Mouse (Mus musculus): ENCODE data around the gene Olfr566. TPM values are rescaled to one million over a fixed set of nuclear protein-coding genes. Genes with fewer than 3 reads are reported as not detected.

The Olfr566 gene
- polyA plus RNA-seq (2012; rRNA removed): not detected in 2 replicates

- no peak for DNase-seq (ENCODE audit: low read depth, low spot score)
- WGBS: 68% methylated on average over 1 of the region's 1 CpGs
Observed at GRCm38 (mm10) chr7:102858665-102859064, at the start of gene Olfr566. Gene Olfr566, minus strand, starts transcription at chr7:102858765.

- 59% methylated on average over 3 of the region's 3 CpGs for WGBS
- no peak for DNase-seq (ENCODE audit: low read depth, low spot score)
Observed at GRCm38 (mm10) chr7:102890782-102891181, 32.2 kb upstream of the Olfr566 start, which contains the start of gene Olfr569. Gene Olfr569, minus strand, starts transcription at chr7:102890882.

GRCm38 (mm10) chr7:102876822-102877221, 18.3 kb upstream of the Olfr566 start, which contains the start of gene Olfr568:
Gene Olfr568, plus strand, starts transcription at chr7:102877122.
- no peak for DNase-seq (ENCODE audit: low read depth, low spot score)

- no peak for DNase-seq (ENCODE audit: low read depth, low spot score)
Observed at GRCm38 (mm10) chr7:102855807-102856206, 2.8 kb downstream of the Olfr566 start.

Other genes starting within 250 kb of the Olfr566 start
- not detected in 2 replicates for gene Olfr553, start 240.5 kb downstream of the Olfr566 start, polyA plus RNA-seq (2012; rRNA removed)
- not detected in 2 replicates for gene Olfr554, start 220.3 kb downstream of the Olfr566 start, polyA plus RNA-seq (2012; rRNA removed)
- gene Olfr555, start 199.9 kb downstream of the Olfr566 start, polyA plus RNA-seq (2012; rRNA removed): not detected in 2 replicates
- gene Olfr556, start 193.9 kb downstream of the Olfr566 start, polyA plus RNA-seq (2012; rRNA removed): not detected in 2 replicates
- 6.7 and 9.2 TPM in 2 replicates for gene Trim68, start 171.4 kb downstream of the Olfr566 start, polyA plus RNA-seq (2012; rRNA removed)
- not detected in 2 replicates for gene Olfr557, start 162.9 kb downstream of the Olfr566 start, polyA plus RNA-seq (2012; rRNA removed)
- gene Olfr558, start 156.6 kb downstream of the Olfr566 start, polyA plus RNA-seq (2012; rRNA removed): 0.45 and 0.62 TPM in 2 replicates
- not detected in 2 replicates for gene Olfr33, start 139.7 kb downstream of the Olfr566 start, polyA plus RNA-seq (2012; rRNA removed)
- gene Olfr559, start 131.3 kb downstream of the Olfr566 start, polyA plus RNA-seq (2012; rRNA removed): not detected in 2 replicates
- not detected in 2 replicates for gene Olfr560, start 99.4 kb downstream of the Olfr566 start, polyA plus RNA-seq (2012; rRNA removed)
- gene Olfr78, start 99.3 kb downstream of the Olfr566 start, polyA plus RNA-seq (2012; rRNA removed): 0.47 and 1.0 TPM in 2 replicates
- gene Olfr561, start 87.5 kb downstream of the Olfr566 start, polyA plus RNA-seq (2012; rRNA removed): not detected in 2 replicates
- gene Olfr564, start 55.3 kb downstream of the Olfr566 start, polyA plus RNA-seq (2012; rRNA removed): not detected in 2 replicates
- gene Olfr568, start 18.4 kb upstream of the Olfr566 start, polyA plus RNA-seq (2012; rRNA removed): not detected in 2 replicates
- not detected in 2 replicates for gene Olfr569, start 32.1 kb upstream of the Olfr566 start, polyA plus RNA-seq (2012; rRNA removed)
- not detected in 2 replicates for gene Olfr570, start 35.8 kb upstream of the Olfr566 start, polyA plus RNA-seq (2012; rRNA removed)
- not detected in 2 replicates for gene Olfr571, start 58.8 kb upstream of the Olfr566 start, polyA plus RNA-seq (2012; rRNA removed)
- not detected in 2 replicates for gene Olfr572, start 65.6 kb upstream of the Olfr566 start, polyA plus RNA-seq (2012; rRNA removed)
- not detected in 2 replicates for gene Olfr573-ps1, start 83.8 kb upstream of the Olfr566 start, polyA plus RNA-seq (2012; rRNA removed)
- gene Olfr574, start 89.7 kb upstream of the Olfr566 start, polyA plus RNA-seq (2012; rRNA removed): not detected in 2 replicates
- gene Olfr575, start 100.0 kb upstream of the Olfr566 start, polyA plus RNA-seq (2012; rRNA removed): not detected in 2 replicates
- gene Olfr576, start 103.9 kb upstream of the Olfr566 start, polyA plus RNA-seq (2012; rRNA removed): not detected in 2 replicates
- not detected in 2 replicates for gene Olfr577, start 117.2 kb upstream of the Olfr566 start, polyA plus RNA-seq (2012; rRNA removed)
- gene Olfr578, start 130.6 kb upstream of the Olfr566 start, polyA plus RNA-seq (2012; rRNA removed): not detected in 2 replicates
- not detected in 2 replicates for gene Olfr582, start 179.3 kb upstream of the Olfr566 start, polyA plus RNA-seq (2012; rRNA removed)
- not detected in 2 replicates for gene Olfr583, start 192.5 kb upstream of the Olfr566 start, polyA plus RNA-seq (2012; rRNA removed)
- gene Olfr584, start 223.1 kb upstream of the Olfr566 start, polyA plus RNA-seq (2012; rRNA removed): not detected in 2 replicates
- gene Olfr585, start 239.0 kb upstream of the Olfr566 start, polyA plus RNA-seq (2012; rRNA removed): not detected in 2 replicates